ENCODE assay signal across 21 mouse cellular contexts in genomic region chr1:93769901-93770300, GRCm38 (mm10). TPM values are rescaled to one million over a fixed set of nuclear protein-coding genes. Genes with fewer than 3 reads are reported as not detected.
A peak's percentile ranks its signal among the peaks of the same experiment; 100 is the strongest.
DNase-seq lines count a peak whose midpoint lies in the region; ATAC-seq and TF ChIP-seq lines count a peak whose summit lies in the region.
"Had no signal": no experiment of that assay in that cellular context is flagged by ENCODE, and none has a peak within 500 bp of the region (broad histone marks: within the 10 kb centered on the region; RNA-seq: fewer than 3 reads in every experiment).

No protein-coding gene starts in this region.

- no peak overlapping the region for H3K4me3 ChIP-seq in lung, embryonic 14.5 days (ENCODE audit: low read depth, low read length)
- no peak overlapping the region for H3K4me3 ChIP-seq in lung, postnatal 0 days (ENCODE audit: low read depth, low read length)
- H3K4me3 ChIP-seq in hindbrain, postnatal 0 days (ENCODE audit: low read length) = no peak overlapping the region
- H3K4me3 ChIP-seq: heart, embryonic 10.5 days; heart, embryonic 13.5 days; hindbrain, embryonic 15.5 days had no signal

- H3K36me3 ChIP-seq in lung, embryonic 14.5 days (ENCODE audit: insufficient read depth) = peaks cover 32% of the 10 kb centered on the region
- peaks cover 19% of the 10 kb centered on the region; the same call in 1 of the 2 replicates for H3K36me3 ChIP-seq in lung, postnatal 0 days (ENCODE audit: insufficient read depth, low read length)
- H3K36me3 ChIP-seq in hindbrain, postnatal 0 days (ENCODE audit: insufficient read depth, low read length) = peaks cover 25% of the 10 kb centered on the region; the same call in 1 of the 2 replicates

- no peaks in the 10 kb centered on the region for H3K4me1 ChIP-seq in lung, embryonic 14.5 days (ENCODE audit: insufficient read depth)
- H3K4me1 ChIP-seq in lung, postnatal 0 days (ENCODE audit: insufficient read depth, low read depth, low read length) = no peaks in the 10 kb centered on the region
- no peaks in the 10 kb centered on the region for H3K4me1 ChIP-seq in hindbrain, postnatal 0 days (ENCODE audit: insufficient read depth, low read length)
- H3K4me1 ChIP-seq: heart, embryonic 10.5 days; heart, embryonic 13.5 days; hindbrain, embryonic 15.5 days had no signal

- no peak overlapping the region for H3K4me2 ChIP-seq in lung, embryonic 14.5 days
- H3K4me2 ChIP-seq in lung, postnatal 0 days (replicated peaks; ENCODE audit: low read depth, low read length) = no peak overlapping the region
- no peak overlapping the region for H3K4me2 ChIP-seq in hindbrain, postnatal 0 days (ENCODE audit: low read depth, low read length)
- H3K4me2 ChIP-seq: heart, embryonic 13.5 days; hindbrain, embryonic 15.5 days had no signal

- WGBS in lung, embryonic 14.5 days = 80% methylated on average over 3 of the region's 3 CpGs
- 70% methylated on average over 3 of the region's 3 CpGs for WGBS in lung, postnatal 0 days
- WGBS in hindbrain, postnatal 0 days = 95% methylated on average over 3 of the region's 3 CpGs

- no peak overlapping the region for H3K27ac ChIP-seq in lung, embryonic 14.5 days (ENCODE audit: low read depth)
- no peak overlapping the region for H3K27ac ChIP-seq in lung, postnatal 0 days (ENCODE audit: low read length)
- H3K27ac ChIP-seq in hindbrain, postnatal 0 days = no peak overlapping the region
- H3K27ac ChIP-seq: heart, embryonic 10.5 days; heart, embryonic 13.5 days; hindbrain, embryonic 15.5 days had no signal

- 0 out of 2 replicates have a peak, but pooled peaks have one; percentile 12 for TF ChIP-seq EP300 in lung, postnatal 0 days (IDR thresholded peaks at IDR 0.05)

- TF ChIP-seq CTCF in lung, embryonic 14.5 days (IDR thresholded peaks at IDR 0.05; ENCODE audit: low read depth) = no peak
- no peak for TF ChIP-seq CTCF in lung, postnatal 0 days (IDR thresholded peaks at IDR 0.05)
- TF ChIP-seq CTCF in hindbrain, postnatal 0 days (IDR thresholded peaks at IDR 0.05; ENCODE audit: low read depth) = no peak

- no peaks in the 10 kb centered on the region for H3K27me3 ChIP-seq in lung, embryonic 14.5 days (ENCODE audit: insufficient read depth, low read length)
- H3K27me3 ChIP-seq in lung, postnatal 0 days (replicated peaks; ENCODE audit: insufficient read depth, low read length) = no peaks in the 10 kb centered on the region
- H3K27me3 ChIP-seq in hindbrain, postnatal 0 days (ENCODE audit: insufficient read depth, low read length) = no peaks in the 10 kb centered on the region
- H3K27me3 ChIP-seq: heart, embryonic 13.5 days; hindbrain, embryonic 15.5 days had no signal

- no peaks in the 10 kb centered on the region for H3K9me3 ChIP-seq in lung, embryonic 14.5 days (ENCODE audit: low read depth, low read length)
- no peaks in the 10 kb centered on the region for H3K9me3 ChIP-seq in lung, postnatal 0 days (ENCODE audit: low read length)
- H3K9me3 ChIP-seq in hindbrain, postnatal 0 days (ENCODE audit: low read length) = no peaks in the 10 kb centered on the region
- H3K9me3 ChIP-seq: heart, embryonic 10.5 days; heart, embryonic 13.5 days; hindbrain, embryonic 15.5 days had no signal

- H3K9ac ChIP-seq in lung, embryonic 14.5 days = no peak overlapping the region
- H3K9ac ChIP-seq in lung, postnatal 0 days (replicated peaks; ENCODE audit: low read depth) = no peak overlapping the region
- no peak overlapping the region for H3K9ac ChIP-seq in hindbrain, postnatal 0 days (replicated peaks; ENCODE audit: low read length)
- H3K9ac ChIP-seq: heart, embryonic 13.5 days; hindbrain, embryonic 15.5 days had no signal

- DNase-seq in lung, embryonic 14.5 days = peak; percentile 69
- DNase-seq in lung, postnatal 0 days (ENCODE audit: low spot score) = peak; percentile 77
- DNase-seq in lung, postnatal 25 days (ENCODE audit: low spot score) = peak; percentile 66
- DNase-seq in hindbrain, postnatal 0 days (ENCODE audit: low spot score) = no peak
- DNase-seq in thymus, postnatal 25 days = no peak
- DNase-seq in embryo, embryonic 11 days = no peak
- DNase-seq: adrenal gland, adult 8-10 months; adrenal gland, postnatal 25 days; cerebellum, adult 11-12 months; cerebellum, adult 8-10 months; cerebellum, postnatal 10 days; cerebellum, postnatal 36 days; gastrocnemius, postnatal 25 days; heart, postnatal 4 days had no signal

- ATAC-seq in lung, embryonic 14.5 days (ENCODE audit: insufficient read depth) = peak; percentile 86
- peak; percentile 92 for ATAC-seq in lung, postnatal 0 days
- ATAC-seq in erythroblast, adult 5-6 weeks (replicated peaks; ENCODE audit: low FRiP score, poor library complexity, severe bottlenecking) = no peak
- ATAC-seq in hindbrain, postnatal 0 days = no peak
- ATAC-seq: activated CD4-positive, CD25-positive, alpha-beta regulatory T cell, adult 4 months; CD4-positive, CD25-positive, alpha-beta regulatory T cell, adult 4 months; forebrain, embryonic 14.5 days had no signal

RNA-seq across cellular contexts. Expression of gene Thap4, which starts 15.2 kb away (rescaled TPM):
- polyA plus RNA-seq in lung, embryonic 14.5 days (2014; fragmentation: Nextera tagmentation; extraction: Ambion mirVana) = 48.4 and 52.7 TPM in 2 replicates
- 34.4 and 37.6 TPM in 2 replicates for polyA plus RNA-seq in lung, postnatal 0 days (2015; fragmentation: Nextera tagmentation; extraction: Ambion mirVana)
- total RNA-seq in erythroblast, adult 5-6 weeks (2015; ENCODE audit: low replicate concordance) = 6.3 and 15.0 TPM in 2 replicates
- total RNA-seq in erythroblast, adult 5-6 weeks (2017; ENCODE audit: low replicate concordance) = 1.4 and 6.1 TPM in 2 replicates
- 41.5 and 58.7 TPM in 2 replicates for total RNA-seq in hindbrain, postnatal 0 days (2014; rRNA removed)
- 49.9 and 50.2 TPM in 2 replicates for polyA plus RNA-seq in hindbrain, postnatal 0 days (2015; fragmentation: Nextera tagmentation; extraction: Ambion mirVana)

RNA-seq across cellular contexts. Expression of gene Atg4b, which starts 18.6 kb away (rescaled TPM):
- 92.2 and 94.0 TPM in 2 replicates for polyA plus RNA-seq in lung, embryonic 14.5 days (2014; fragmentation: Nextera tagmentation; extraction: Ambion mirVana)
- polyA plus RNA-seq in lung, postnatal 0 days (2015; fragmentation: Nextera tagmentation; extraction: Ambion mirVana) = 54.2 and 66.1 TPM in 2 replicates
- total RNA-seq in erythroblast, adult 5-6 weeks (2015; ENCODE audit: low replicate concordance) = 12.3 and 20.7 TPM in 2 replicates
- 20.8 and 21.0 TPM in 2 replicates for total RNA-seq in erythroblast, adult 5-6 weeks (2017; ENCODE audit: low replicate concordance)
- total RNA-seq in hindbrain, postnatal 0 days (2014; rRNA removed) = 51.1 and 75.8 TPM in 2 replicates
- polyA plus RNA-seq in hindbrain, postnatal 0 days (2015; fragmentation: Nextera tagmentation; extraction: Ambion mirVana) = 75.0 and 76.3 TPM in 2 replicates

RNA-seq across cellular contexts. Expression of gene Dtymk, which starts 31.8 kb away (rescaled TPM):
- polyA plus RNA-seq in lung, embryonic 14.5 days (2014; fragmentation: Nextera tagmentation; extraction: Ambion mirVana) = 286 and 295 TPM in 2 replicates
- 69.6 and 71.6 TPM in 2 replicates for polyA plus RNA-seq in lung, postnatal 0 days (2015; fragmentation: Nextera tagmentation; extraction: Ambion mirVana)
- total RNA-seq in erythroblast, adult 5-6 weeks (2015; ENCODE audit: low replicate concordance) = 41.9 and 43.5 TPM in 2 replicates
- 33.8 and 74.4 TPM in 2 replicates for total RNA-seq in erythroblast, adult 5-6 weeks (2017; ENCODE audit: low replicate concordance)
- 74.4 and 76.0 TPM in 2 replicates for total RNA-seq in hindbrain, postnatal 0 days (2014; rRNA removed)
- 129 and 136 TPM in 2 replicates for polyA plus RNA-seq in hindbrain, postnatal 0 days (2015; fragmentation: Nextera tagmentation; extraction: Ambion mirVana)

RNA-seq across cellular contexts. Expression of gene Ing5, which starts 33.9 kb away (rescaled TPM):
- 22.7 and 24.8 TPM in 2 replicates for polyA plus RNA-seq in lung, embryonic 14.5 days (2014; fragmentation: Nextera tagmentation; extraction: Ambion mirVana)
- 8.1 and 8.7 TPM in 2 replicates for polyA plus RNA-seq in lung, postnatal 0 days (2015; fragmentation: Nextera tagmentation; extraction: Ambion mirVana)
- 2.9 and 4.4 TPM in 2 replicates for total RNA-seq in erythroblast, adult 5-6 weeks (2015; ENCODE audit: low replicate concordance)
- total RNA-seq in erythroblast, adult 5-6 weeks (2017; ENCODE audit: low replicate concordance) = 7.5 and 11.7 TPM in 2 replicates
- 9.4 and 9.9 TPM in 2 replicates for total RNA-seq in hindbrain, postnatal 0 days (2014; rRNA removed)
- polyA plus RNA-seq in hindbrain, postnatal 0 days (2015; fragmentation: Nextera tagmentation; extraction: Ambion mirVana) = 7.0 and 7.1 TPM in 2 replicates

RNA-seq across cellular contexts. Expression of gene D2hgdh, which starts 54.8 kb away (rescaled TPM):
- polyA plus RNA-seq in lung, embryonic 14.5 days (2014; fragmentation: Nextera tagmentation; extraction: Ambion mirVana) = 11.0 and 11.1 TPM in 2 replicates
- 7.2 and 8.7 TPM in 2 replicates for polyA plus RNA-seq in lung, postnatal 0 days (2015; fragmentation: Nextera tagmentation; extraction: Ambion mirVana)
- total RNA-seq in erythroblast, adult 5-6 weeks (2015; ENCODE audit: low replicate concordance) = 7.9 and 12.5 TPM in 2 replicates
- total RNA-seq in erythroblast, adult 5-6 weeks (2017; ENCODE audit: low replicate concordance) = 11.8 and 13.6 TPM in 2 replicates
- total RNA-seq in hindbrain, postnatal 0 days (2014; rRNA removed) = 13.6 and 23.6 TPM in 2 replicates
- 12.0 and 13.0 TPM in 2 replicates for polyA plus RNA-seq in hindbrain, postnatal 0 days (2015; fragmentation: Nextera tagmentation; extraction: Ambion mirVana)

Comparison
In these comparisons a context has a peak if more than half of its experiments do, and no peak if none do; other contexts are left out.
1. ATAC-seq: peak in lung, embryonic 14.5 days (single experiment) and lung, postnatal 0 days (single experiment); none in erythroblast, adult 5-6 weeks (single experiment) and hindbrain, postnatal 0 days (single experiment).
2. DNase-seq: peak in lung, embryonic 14.5 days (single experiment), lung, postnatal 0 days (single experiment) and lung, postnatal 25 days (single experiment); none in hindbrain, postnatal 0 days (single experiment), thymus, postnatal 25 days (single experiment) and embryo, embryonic 11 days (single experiment).